Mouse (Mus musculus): ENCODE measurements around the gene Cage1. TPM values are rescaled to one million over a fixed set of nuclear protein-coding genes. Genes with fewer than 3 reads are reported as not detected.
A peak's percentile ranks its signal among the peaks of the same experiment; 100 is the strongest.

Cage1 gene
- polyA plus RNA-seq, 1 experiment from 2014 or later = 0.96 TPM

DNA sequence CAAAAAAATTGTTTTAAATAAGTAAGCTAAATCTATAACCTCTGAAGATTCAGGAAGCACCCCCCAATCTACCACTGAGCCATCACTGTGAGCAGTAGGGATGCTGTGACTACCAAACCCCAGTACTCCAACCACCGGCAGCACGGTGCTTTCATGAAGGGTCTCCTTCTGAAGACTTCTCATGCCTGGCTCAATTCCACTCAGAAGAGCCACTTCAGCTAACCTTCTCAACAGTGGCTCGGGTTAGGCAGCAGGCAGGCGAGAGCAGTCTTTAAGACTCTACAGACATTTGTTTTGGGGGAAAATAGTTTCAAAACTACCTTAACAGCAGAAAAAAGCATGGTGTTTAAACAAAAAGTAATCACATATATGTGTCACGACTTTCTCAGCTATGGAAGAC lies 55.8 kb downstream of the Cage1 start:
- Histone ChIP-seq H3K4me1 (ENCODE audit: control insufficient read depth, insufficient read depth, low read length) (no peaks in the 10 kb centered on the region), H3K9ac (ENCODE audit: low read length) (no peak overlapping the region), H3K9me3 (ENCODE audit: control insufficient read depth, low read length) (no peaks in the 10 kb centered on the region), H3K4me3 (ENCODE audit: low read depth, low read length) (no peak overlapping the region), H3K27ac (replicated peaks; ENCODE audit: low read depth, low read length) (no peak overlapping the region), H3K27me3 (ENCODE audit: control insufficient read depth, insufficient read depth, low read length) (no peaks in the 10 kb centered on the region), H3K36me3 (ENCODE audit: control insufficient read depth, insufficient read depth, low read length) (peaks cover 30% of the 10 kb centered on the region), H3K4me2 (ENCODE audit: low read depth, severe bottlenecking) (no peak overlapping the region)
- no peak for ATAC-seq (ENCODE audit: insufficient number of reproducible peaks, low FRiP score, low TSS enrichment, low read depth)
- no peak for DNase-seq (ENCODE audit: low spot score)
- WGBS = 93% methylated on average over 5 of the region's 5 CpGs

DNA sequence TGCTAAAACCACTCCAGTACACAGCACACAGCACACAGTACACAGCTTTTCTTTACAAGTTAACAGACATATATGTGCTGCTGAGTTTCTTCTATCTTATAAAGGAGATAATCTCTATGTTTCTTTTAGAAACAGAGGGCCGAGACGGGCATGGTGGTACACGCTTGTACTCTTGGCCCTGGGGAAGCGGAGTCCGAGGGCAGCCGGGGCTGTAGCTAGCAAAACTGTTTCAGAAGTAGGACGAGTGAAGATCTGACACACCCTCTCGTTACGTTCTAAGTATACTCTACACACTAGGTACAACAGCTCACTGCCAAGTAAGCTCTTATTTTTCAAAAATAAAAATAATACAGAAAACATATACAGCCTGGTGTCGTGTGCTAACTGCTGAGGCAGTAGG lies 56.5 kb downstream of the Cage1 start:
- Histone ChIP-seq H3K4me3 (ENCODE audit: low read depth, low read length) (no peak overlapping the region), H3K9me3 (ENCODE audit: control insufficient read depth, low read length) (no peaks in the 10 kb centered on the region), H3K9ac (ENCODE audit: low read length) (no peak overlapping the region), H3K4me1 (ENCODE audit: control insufficient read depth, insufficient read depth, low read length) (no peaks in the 10 kb centered on the region), H3K36me3 (ENCODE audit: control insufficient read depth, insufficient read depth, low read length) (peaks cover 25% of the 10 kb centered on the region), H3K4me2 (ENCODE audit: low read depth, severe bottlenecking) (no peak overlapping the region), H3K27me3 (ENCODE audit: control insufficient read depth, insufficient read depth, low read length) (no peaks in the 10 kb centered on the region), H3K27ac (replicated peaks; ENCODE audit: low read depth, low read length) (no peak overlapping the region)
- ATAC-seq (ENCODE audit: insufficient number of reproducible peaks, low FRiP score, low TSS enrichment, low read depth) (no peak), DNase-seq (ENCODE audit: low spot score) (no peak)
- WGBS = 97% methylated on average over 10 of the region's 10 CpGs

DNA sequence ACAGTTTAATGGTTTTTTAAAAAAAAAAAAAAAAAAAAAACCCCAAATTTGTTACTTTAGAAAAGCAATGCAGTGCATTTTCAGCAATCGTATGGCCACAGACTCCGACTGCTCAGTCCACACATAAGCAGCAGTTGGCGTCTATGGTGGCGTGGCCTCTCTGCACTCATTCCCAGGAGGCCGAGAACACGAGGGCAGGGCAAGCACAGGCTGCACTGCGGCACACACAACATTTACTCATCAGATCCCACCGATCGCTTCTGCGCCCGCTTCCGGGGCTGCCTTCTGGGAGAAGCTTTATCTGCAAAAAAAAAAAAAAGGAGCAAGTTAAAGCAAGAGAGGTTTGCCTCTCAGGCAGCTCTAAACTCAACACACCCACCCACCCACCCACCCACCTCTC lies 57.4 kb downstream of the Cage1 start:
- DNase-seq (ENCODE audit: low spot score) (no peak), ATAC-seq (ENCODE audit: insufficient number of reproducible peaks, low FRiP score, low TSS enrichment, low read depth) (no peak)
- Histone ChIP-seq H3K9ac (ENCODE audit: low read length) (no peak overlapping the region), H3K4me2 (ENCODE audit: low read depth, severe bottlenecking) (no peak overlapping the region), H3K4me3 (ENCODE audit: low read depth, low read length) (no peak overlapping the region), H3K4me1 (ENCODE audit: control insufficient read depth, insufficient read depth, low read length) (no peaks in the 10 kb centered on the region), H3K27ac (replicated peaks; ENCODE audit: low read depth, low read length) (no peak overlapping the region), H3K9me3 (ENCODE audit: control insufficient read depth, low read length) (no peaks in the 10 kb centered on the region), H3K36me3 (ENCODE audit: control insufficient read depth, insufficient read depth, low read length) (peaks cover 24% of the 10 kb centered on the region), H3K27me3 (ENCODE audit: control insufficient read depth, insufficient read depth, low read length) (no peaks in the 10 kb centered on the region)
- WGBS = 93% methylated on average over 12 of the region's 12 CpGs

DNA sequence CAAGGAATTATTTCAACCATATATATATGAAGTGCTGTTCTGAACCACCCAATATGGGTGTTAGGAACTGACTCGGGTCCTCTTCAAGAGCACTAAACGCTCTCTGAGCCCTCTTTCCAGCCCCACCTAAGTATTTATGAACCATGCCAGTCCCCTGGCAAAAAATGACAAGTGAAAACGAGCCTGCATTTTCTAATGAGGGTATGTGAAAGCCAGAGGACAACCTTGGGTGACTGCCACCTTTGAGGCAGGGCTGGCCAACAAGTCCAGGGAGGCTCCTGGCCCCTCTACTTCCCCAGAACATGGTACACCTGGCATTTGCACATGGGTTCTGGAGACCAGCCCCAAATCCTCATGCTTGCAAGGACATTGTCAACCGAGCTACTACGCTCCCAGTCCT lies 62.1 kb downstream of the Cage1 start:
- WGBS = 86% methylated on average over 5 of the region's 5 CpGs
- no peak overlapping the region for H3K9ac ChIP-seq (ENCODE audit: low read length)
- no peaks in the 10 kb centered on the region for H3K4me1 ChIP-seq (ENCODE audit: control insufficient read depth, insufficient read depth, low read length)
- no peak overlapping the region for H3K27ac ChIP-seq (replicated peaks; ENCODE audit: low read depth, low read length)
- no peak overlapping the region for H3K4me2 ChIP-seq (ENCODE audit: low read depth, severe bottlenecking)
- no peak for ATAC-seq (ENCODE audit: insufficient number of reproducible peaks, low FRiP score, low TSS enrichment, low read depth)
- H3K4me3 ChIP-seq (ENCODE audit: low read depth, low read length) = no peak overlapping the region
- no peaks in the 10 kb centered on the region for H3K9me3 ChIP-seq (ENCODE audit: control insufficient read depth, low read length)
- DNase-seq (ENCODE audit: low spot score) = no peak
- peaks cover 13% of the 10 kb centered on the region for H3K36me3 ChIP-seq (ENCODE audit: control insufficient read depth, insufficient read depth, low read length)
- no peaks in the 10 kb centered on the region for H3K27me3 ChIP-seq (ENCODE audit: control insufficient read depth, insufficient read depth, low read length)

DNA sequence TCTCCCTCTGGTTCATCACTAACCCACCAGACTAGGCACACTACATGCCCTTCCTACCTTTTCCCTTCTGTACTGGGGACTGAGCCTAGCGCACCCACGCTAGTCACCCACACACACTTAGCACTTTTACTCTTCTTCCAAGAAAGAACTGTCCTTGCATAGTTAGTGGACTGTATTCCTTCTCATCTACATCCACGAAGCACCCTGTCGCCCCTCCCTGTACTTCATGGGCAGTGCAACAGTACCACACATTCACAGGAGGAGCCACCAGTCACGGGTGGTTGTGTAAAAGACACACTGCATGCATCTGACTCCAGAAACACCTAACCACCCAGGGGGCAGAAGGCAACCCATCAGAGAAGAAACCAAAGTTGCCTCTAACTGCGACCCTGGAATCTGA lies 62.8 kb downstream of the Cage1 start:
- Histone ChIP-seq H3K4me1 (ENCODE audit: control insufficient read depth, insufficient read depth, low read length) (no peaks in the 10 kb centered on the region), H3K36me3 (ENCODE audit: control insufficient read depth, insufficient read depth, low read length) (peaks cover 11% of the 10 kb centered on the region), H3K9me3 (ENCODE audit: control insufficient read depth, low read length) (no peaks in the 10 kb centered on the region), H3K4me3 (ENCODE audit: low read depth, low read length) (no peak overlapping the region), H3K27ac (replicated peaks; ENCODE audit: low read depth, low read length) (no peak overlapping the region), H3K9ac (ENCODE audit: low read length) (no peak overlapping the region), H3K4me2 (ENCODE audit: low read depth, severe bottlenecking) (no peak overlapping the region), H3K27me3 (ENCODE audit: control insufficient read depth, insufficient read depth, low read length) (no peaks in the 10 kb centered on the region)
- DNase-seq (ENCODE audit: low spot score) = no peak
- 83% methylated on average over 6 of the region's 6 CpGs for WGBS
- no peak for ATAC-seq (ENCODE audit: insufficient number of reproducible peaks, low FRiP score, low TSS enrichment, low read depth)

DNA sequence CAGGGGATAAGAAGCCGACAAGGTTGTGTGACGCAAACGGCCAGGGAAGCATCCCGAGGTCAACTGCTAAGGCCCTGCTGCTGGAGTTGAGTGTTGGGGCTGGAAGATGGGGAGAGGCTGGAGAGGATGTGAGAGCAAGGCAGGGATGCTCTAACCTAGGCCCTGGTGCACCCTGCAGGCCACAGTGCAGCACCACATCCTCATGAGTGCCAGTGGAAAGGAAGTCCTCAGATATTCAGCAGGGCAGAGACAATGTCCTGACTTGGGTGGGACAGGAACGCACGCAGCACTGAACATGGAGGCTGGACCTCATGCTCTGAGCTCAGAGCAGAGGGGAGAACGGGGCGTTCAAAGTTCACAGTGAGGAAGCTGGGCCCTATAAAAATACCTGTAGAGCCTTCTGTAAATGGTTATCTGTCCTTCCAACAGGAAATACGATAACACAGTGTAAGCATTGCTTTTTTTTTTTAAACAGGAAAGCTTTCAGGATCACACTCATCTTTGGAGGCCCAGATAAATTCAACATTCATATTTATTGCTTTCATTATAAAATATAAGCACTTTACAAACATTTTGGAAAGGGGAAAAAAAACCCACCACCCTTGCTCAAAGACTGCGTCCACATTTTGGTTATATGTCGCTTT lies 65.9 kb downstream of the Cage1 start:
- no peaks in the 10 kb centered on the region for H3K36me3 ChIP-seq (ENCODE audit: control insufficient read depth, insufficient read depth, low read length)
- peaks cover 9% of the 10 kb centered on the region for H3K4me1 ChIP-seq (ENCODE audit: control insufficient read depth, insufficient read depth, low read length)
- H3K27ac ChIP-seq (replicated peaks; ENCODE audit: low read depth, low read length) = no peak overlapping the region

DNA sequence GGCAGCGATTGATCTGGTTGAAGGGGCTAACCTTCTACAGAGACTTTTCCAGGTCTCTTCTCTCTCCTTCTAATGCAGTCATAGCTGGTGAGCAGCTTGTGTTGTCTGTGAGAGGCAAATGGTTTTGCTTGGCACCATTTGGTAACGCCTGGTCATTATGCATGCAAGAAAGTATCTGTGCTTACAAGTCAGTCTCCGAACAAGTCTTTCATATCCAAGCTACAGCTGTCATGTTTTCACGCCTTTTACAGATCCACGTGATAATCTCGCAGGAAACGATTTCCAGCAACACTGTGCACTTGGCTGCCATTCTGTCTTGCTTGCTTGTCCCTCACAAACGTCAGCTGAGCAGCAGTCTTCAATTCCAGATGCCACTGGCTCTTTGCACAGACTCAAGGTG lies 66.9 kb downstream of the Cage1 start:
- ATAC-seq (ENCODE audit: insufficient number of reproducible peaks, low FRiP score, low TSS enrichment, low read depth) (no peak), DNase-seq (ENCODE audit: low spot score) (no peak)
- Histone ChIP-seq H3K27me3 (ENCODE audit: control insufficient read depth, insufficient read depth, low read length) (no peaks in the 10 kb centered on the region), H3K4me1 (ENCODE audit: control insufficient read depth, insufficient read depth, low read length) (peaks cover 9% of the 10 kb centered on the region), H3K9ac (ENCODE audit: low read length) (no peak overlapping the region), H3K4me3 (ENCODE audit: low read depth, low read length) (no peak overlapping the region), H3K36me3 (ENCODE audit: control insufficient read depth, insufficient read depth, low read length) (no peaks in the 10 kb centered on the region), H3K27ac (replicated peaks; ENCODE audit: low read depth, low read length) (no peak overlapping the region), H3K4me2 (ENCODE audit: low read depth, severe bottlenecking) (no peak overlapping the region), H3K9me3 (ENCODE audit: control insufficient read depth, low read length) (no peaks in the 10 kb centered on the region)
- WGBS = 60% methylated on average over 8 of the region's 8 CpGs

More for the DNA sequence above, 65.9 kb downstream of the Cage1 start:
- no peak for DNase-seq (ENCODE audit: low spot score)
- 87% methylated on average over 11 of the region's 11 CpGs for WGBS
- H3K27me3 ChIP-seq (ENCODE audit: control insufficient read depth, insufficient read depth, low read length) = no peaks in the 10 kb centered on the region
- H3K4me3 ChIP-seq (ENCODE audit: low read depth, low read length) = no peak overlapping the region
- H3K9ac ChIP-seq (ENCODE audit: low read length) = no peak overlapping the region
- no peaks in the 10 kb centered on the region for H3K9me3 ChIP-seq (ENCODE audit: control insufficient read depth, low read length)
- no peak overlapping the region for H3K4me2 ChIP-seq (ENCODE audit: low read depth, severe bottlenecking)
- ATAC-seq (ENCODE audit: insufficient number of reproducible peaks, low FRiP score, low TSS enrichment, low read depth) = no peak

DNA sequence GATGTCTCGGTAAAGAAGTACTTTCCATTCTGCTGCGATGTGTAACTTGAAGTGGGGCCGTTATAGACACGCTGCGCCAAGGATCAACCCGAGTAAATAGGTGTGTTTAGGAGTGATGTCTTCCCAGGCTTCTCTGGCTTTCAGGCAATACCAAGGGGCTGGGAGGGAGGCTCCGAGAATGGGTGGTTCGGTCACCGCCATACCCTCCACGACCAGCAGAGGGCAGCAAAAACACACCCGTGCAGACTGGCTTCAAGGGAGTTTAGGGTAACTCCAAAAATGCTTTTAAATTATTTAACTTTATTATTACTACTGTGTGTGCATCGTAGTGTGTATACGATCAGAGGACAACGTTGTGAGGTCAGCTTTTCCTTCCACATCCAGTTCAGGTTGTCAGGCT lies 67.5 kb downstream of the Cage1 start:
- ATAC-seq (ENCODE audit: insufficient number of reproducible peaks, low FRiP score, low TSS enrichment, low read depth) = no peak

DNA sequence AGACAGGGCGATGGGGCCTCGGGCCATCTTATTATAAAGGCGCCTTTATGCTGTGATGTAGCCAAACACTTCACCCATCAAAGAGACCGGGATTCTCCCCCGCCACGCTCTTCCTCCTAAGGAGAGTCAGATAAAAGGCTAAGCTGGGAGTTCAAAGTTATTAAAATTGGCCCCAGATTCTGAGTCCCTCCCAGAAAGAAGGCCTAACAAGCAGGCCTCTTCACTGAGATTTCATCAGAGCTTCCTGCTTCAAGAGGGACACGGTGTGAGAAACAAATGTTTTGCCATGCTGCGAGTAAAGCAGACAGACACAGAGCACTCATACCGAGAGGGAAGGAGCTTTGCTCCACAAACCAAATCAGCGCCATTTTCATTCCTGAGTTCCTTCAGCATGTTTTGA lies 69.3 kb downstream of the Cage1 start:
- Histone ChIP-seq H3K27ac (replicated peaks; ENCODE audit: low read depth, low read length) (no peak overlapping the region), H3K9ac (ENCODE audit: low read length) (peak overlapping the region; percentile 24; the same call in 1 of the 2 replicates), H3K4me2 (ENCODE audit: low read depth, severe bottlenecking) (no peak overlapping the region), H3K4me1 (ENCODE audit: control insufficient read depth, insufficient read depth, low read length) (peaks cover 13% of the 10 kb centered on the region), H3K9me3 (ENCODE audit: control insufficient read depth, low read length) (no peaks in the 10 kb centered on the region), H3K36me3 (ENCODE audit: control insufficient read depth, insufficient read depth, low read length) (no peaks in the 10 kb centered on the region), H3K4me3 (ENCODE audit: low read depth, low read length) (no peak overlapping the region), H3K27me3 (ENCODE audit: control insufficient read depth, insufficient read depth, low read length) (no peaks in the 10 kb centered on the region)
- ATAC-seq (ENCODE audit: insufficient number of reproducible peaks, low FRiP score, low TSS enrichment, low read depth) (no peak), DNase-seq (ENCODE audit: low spot score) (no peak)
- 44% methylated on average over 10 of the region's 10 CpGs for WGBS

More for the DNA sequence above, 67.5 kb downstream of the Cage1 start:
- Histone ChIP-seq H3K4me1 (ENCODE audit: control insufficient read depth, insufficient read depth, low read length) (peaks cover 9% of the 10 kb centered on the region), H3K9me3 (ENCODE audit: control insufficient read depth, low read length) (no peaks in the 10 kb centered on the region), H3K36me3 (ENCODE audit: control insufficient read depth, insufficient read depth, low read length) (no peaks in the 10 kb centered on the region), H3K9ac (ENCODE audit: low read length) (no peak overlapping the region), H3K27me3 (ENCODE audit: control insufficient read depth, insufficient read depth, low read length) (no peaks in the 10 kb centered on the region), H3K27ac (replicated peaks; ENCODE audit: low read depth, low read length) (no peak overlapping the region), H3K4me3 (ENCODE audit: low read depth, low read length) (no peak overlapping the region), H3K4me2 (ENCODE audit: low read depth, severe bottlenecking) (no peak overlapping the region)
- 9% methylated on average over 14 of the region's 14 CpGs for WGBS
- DNase-seq (ENCODE audit: low spot score) = peak; percentile 95

Data from limb, embryonic 11.5 days (tissue).